Mouse (Mus musculus) splenic B cell, adult 2 months (primary cell): ENCODE measurements around the gene Plcb2.

ENCODE experiments used
- DNase-seq: peaks from one replicate; pipeline ENCODE4 v3.0.0-alpha.2; 2011; ENCODE audit warnings: low read depth, low spot score
- H3K27me3 ChIP-seq: 2 replicates; pipeline ENCODE4 v1.6.1; 2012; ENCODE audit warnings: mild to moderate bottlenecking, low read length, moderate library complexity, mixed read lengths; ENCODE audit not compliant: control insufficient read depth, poor library complexity, insufficient read depth, severe bottlenecking
- H3K36me3 ChIP-seq: 2 replicates; pipeline ENCODE4 v1.6.1; 2012; ENCODE audit warnings: mild to moderate bottlenecking, low read length, moderate library complexity, mixed read lengths; ENCODE audit not compliant: control insufficient read depth, poor library complexity, insufficient read depth, severe bottlenecking

Plcb2 gene

DNA sequence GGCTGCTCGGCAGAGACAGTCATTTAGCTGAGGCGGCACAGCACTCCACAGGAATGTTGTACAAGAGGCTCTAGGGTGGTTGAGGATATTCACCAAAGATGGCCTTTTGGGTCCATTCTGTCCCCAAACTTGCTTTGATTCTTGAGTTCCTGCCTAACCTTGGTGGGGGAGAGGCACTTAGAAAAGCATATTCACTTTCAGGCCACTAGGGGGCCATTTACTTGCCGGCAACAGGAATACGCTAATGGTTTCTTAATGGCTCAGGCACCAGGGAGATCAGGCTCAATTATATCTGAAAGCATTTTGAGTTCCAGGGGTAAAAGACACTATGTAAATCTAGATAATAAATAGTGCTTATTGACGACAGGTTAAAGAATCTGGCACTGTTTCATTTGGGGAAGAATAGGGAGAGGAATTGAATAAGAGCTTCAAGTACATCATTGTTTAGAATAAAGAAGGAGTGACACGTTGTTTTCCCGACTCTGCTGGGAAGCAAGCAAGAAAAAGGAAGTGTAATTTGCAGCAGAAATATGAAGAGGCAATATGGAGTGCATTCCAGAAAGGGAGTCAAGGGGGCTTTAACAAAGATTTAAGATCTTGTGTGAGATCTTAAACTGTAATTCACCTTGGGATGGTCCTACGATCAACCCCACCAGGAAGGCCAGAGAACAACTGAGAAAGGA is 15.2 kb upstream of the Plcb2 start:
- no peaks in the 10 kb centered on the region for H3K27me3 ChIP-seq
- peak; percentile 77 for DNase-seq
- H3K36me3 ChIP-seq: no peaks in the 10 kb centered on the region

DNA sequence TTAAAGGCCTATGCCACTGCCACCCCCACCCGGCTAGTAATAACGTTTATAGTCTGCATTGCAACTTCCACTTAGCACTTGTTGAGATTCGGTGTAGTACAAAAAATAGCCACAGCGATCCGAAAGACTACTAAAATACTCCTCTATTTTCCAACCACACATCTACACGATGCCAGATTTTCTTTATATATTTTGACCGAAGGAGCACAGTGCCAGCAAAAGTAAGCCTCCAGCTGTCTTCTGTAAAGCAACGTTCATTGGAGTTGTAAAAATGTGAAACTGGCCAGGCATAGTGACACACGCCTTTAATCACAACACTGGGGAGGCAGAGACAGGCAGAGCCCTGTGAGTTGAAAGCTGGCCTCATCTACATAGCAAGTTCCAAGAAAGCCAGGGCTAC is 12.9 kb upstream of the Plcb2 start:
- DNase-seq: no peak
- Histone ChIP-seq H3K27me3 (no peaks in the 10 kb centered on the region), H3K36me3 (no peaks in the 10 kb centered on the region)

DNA sequence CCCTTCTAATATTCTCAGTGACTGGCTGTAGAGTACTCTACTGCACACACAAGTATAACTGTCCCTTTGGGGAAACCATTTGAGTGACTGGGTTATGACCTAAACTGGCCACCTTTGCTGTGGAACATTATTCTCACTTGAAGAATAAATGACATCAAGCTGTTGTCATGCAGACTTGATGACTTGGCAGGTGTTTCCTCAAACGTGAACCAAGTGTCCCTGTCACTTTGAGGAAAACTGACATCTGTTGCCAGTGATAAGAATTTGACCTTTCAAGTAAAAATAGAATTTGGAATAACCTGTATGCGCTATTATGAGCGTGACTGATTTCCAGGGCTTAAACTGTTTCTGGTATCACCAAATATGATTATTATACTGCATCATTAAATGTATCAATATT is 12.1 kb upstream of the Plcb2 start:
- H3K36me3 ChIP-seq: no peaks in the 10 kb centered on the region
- H3K27me3 ChIP-seq: no peaks in the 10 kb centered on the region
- DNase-seq: no peak

DNA sequence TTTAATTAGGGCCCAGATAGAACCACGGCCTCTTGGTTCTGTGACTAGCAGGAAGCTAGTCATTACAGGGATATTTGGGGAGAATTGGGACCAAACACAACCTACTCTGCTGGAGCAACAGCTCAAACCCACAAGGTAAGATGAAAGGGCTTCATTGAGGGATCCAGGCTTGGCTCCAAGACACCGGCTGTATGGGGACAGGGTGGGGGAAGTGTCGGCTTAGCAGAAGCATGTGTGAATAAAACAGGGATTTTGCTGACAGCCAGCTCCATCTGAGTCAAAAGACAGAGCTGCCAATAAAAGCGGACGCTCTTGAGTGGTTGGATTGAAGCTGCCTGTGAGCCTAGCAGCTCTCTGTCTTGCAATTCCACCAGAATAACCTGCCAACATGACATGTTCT is 5.1 kb upstream of the Plcb2 start:
- H3K36me3 ChIP-seq: no peaks in the 10 kb centered on the region
- DNase-seq: no peak

DNA sequence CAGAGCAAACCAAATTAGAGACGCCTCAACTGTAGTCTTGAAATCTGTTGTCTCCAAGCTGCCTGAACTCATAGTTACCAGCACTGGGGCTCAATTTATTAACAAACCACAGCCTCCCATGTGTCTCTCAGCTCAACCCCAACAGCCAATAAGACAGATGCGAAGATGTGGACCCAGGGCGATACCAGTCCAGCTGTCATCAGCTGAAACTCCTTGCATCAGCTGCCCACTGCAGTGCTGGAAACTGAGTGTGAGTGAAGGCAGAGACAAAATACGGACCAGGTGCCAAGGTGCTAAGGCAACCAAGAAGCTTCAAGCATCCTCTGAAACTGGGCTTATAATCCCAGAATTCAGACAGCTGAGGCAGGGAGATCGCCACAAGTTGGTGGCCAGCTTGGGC is 3.7 kb upstream of the Plcb2 start:
- Histone ChIP-seq H3K36me3 (no peaks in the 10 kb centered on the region), H3K27me3 (no peaks in the 10 kb centered on the region)
- DNase-seq: no peak

More for the DNA sequence above, 5.1 kb upstream of the Plcb2 start:
- no peaks in the 10 kb centered on the region for H3K27me3 ChIP-seq

DNA sequence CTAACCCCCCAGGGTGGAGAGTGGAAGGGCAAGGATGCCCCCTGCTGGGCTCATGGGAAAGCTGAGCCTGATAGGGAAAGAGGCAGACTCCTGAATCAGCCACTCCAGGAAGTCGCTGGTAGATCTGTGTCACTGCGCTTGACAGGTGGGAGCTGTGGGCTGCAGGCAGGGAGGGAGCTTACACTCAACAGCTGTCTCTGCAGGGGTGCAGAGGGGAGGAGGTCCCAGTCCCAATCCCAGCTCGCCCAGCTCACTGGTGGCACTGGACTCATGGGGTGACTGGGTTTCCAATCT is 2.3 kb upstream of the Plcb2 start:
- peak; percentile 74 for DNase-seq
- Histone ChIP-seq H3K27me3 (no peaks in the 10 kb centered on the region), H3K36me3 (no peaks in the 10 kb centered on the region)

DNA sequence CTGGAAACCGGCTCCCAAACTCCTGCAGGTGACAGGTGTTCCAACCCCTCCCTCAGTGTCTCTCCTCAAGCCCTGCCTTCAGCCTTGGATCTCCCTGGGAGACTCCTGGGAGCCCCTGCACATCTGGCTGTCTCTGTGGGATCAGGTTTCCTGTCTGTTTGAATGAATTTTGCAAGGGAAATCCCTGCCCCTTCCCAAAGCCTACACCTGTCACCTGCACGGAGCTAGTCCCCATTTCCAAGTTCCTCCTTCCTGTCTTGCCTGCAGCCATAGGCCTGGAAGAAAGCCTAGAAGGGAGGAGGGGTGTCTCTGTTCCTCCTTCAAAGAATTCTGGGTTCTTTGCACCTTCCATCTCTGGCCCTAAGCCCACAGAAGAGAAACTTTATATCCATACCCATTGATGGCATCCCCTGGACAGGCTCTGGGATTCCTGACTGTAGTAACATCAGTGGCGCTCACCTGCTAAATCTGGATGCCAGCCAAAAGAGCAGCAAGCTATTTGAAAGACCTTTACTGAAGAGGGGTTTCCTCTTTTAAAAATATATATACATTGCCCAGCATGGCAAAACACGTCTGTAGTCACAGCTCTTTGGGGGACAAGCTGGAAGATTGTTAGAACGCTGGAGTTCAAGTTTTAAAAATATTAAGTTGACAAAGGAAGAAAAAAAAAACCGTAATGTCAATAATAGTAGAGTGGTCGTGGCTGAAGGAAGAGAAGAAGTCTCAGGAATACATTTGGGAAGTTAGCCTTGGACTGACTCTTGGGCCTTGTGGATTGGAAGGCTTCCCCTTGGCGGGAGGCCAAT is 1.8 kb upstream of the Plcb2 start:
- DNase-seq: no peak
- Histone ChIP-seq H3K27me3 (no peaks in the 10 kb centered on the region), H3K36me3 (no peaks in the 10 kb centered on the region)

DNA sequence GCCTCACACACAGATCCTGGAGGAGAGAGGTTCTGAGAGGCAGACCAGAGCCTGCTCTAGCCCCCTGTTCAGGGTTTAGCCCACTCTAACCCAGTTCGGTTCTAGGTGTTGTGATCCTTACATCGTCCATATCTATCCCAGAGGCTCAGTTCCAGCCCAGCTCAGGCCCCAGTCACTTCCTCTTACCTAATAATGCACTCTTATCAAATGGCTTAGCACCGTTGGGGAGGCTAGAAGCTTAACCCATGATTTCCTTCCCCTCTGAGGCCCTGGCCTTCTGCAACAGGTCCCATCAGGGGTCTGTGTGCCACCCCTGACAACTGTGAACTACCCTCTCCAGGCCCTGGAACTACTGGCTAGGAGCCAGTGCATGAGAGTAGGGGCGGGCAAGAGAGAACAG is 956 bp upstream of the Plcb2 start:
- DNase-seq: peak; percentile 39
- no peaks in the 10 kb centered on the region; the same call in 1 of the 2 replicates for H3K36me3 ChIP-seq

DNA sequence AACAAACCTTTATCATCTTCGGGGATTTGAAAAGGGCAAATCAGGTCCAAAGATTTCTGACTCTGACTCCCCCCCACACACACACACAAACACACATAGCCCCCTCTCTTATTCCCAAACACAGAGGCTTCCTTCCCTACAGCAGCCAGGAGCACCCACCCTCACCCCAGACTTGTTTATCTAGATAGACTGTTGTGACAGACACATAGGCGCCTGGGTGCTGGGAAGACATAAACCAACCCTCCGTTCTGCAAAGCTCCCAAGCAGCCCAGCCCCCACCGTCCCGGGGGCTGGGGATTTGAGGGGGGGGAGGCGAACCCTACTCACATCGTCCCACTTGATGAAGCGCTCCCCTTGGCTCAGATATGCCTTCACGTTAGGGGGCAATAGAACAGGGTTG is 327 bp downstream of the Plcb2 start:
- no peak for DNase-seq
- Histone ChIP-seq H3K27me3 (no peaks in the 10 kb centered on the region), H3K36me3 (peaks cover under 1% of the 10 kb centered on the region)

More for the DNA sequence above, 956 bp upstream of the Plcb2 start:
- no peaks in the 10 kb centered on the region for H3K27me3 ChIP-seq

DNA sequence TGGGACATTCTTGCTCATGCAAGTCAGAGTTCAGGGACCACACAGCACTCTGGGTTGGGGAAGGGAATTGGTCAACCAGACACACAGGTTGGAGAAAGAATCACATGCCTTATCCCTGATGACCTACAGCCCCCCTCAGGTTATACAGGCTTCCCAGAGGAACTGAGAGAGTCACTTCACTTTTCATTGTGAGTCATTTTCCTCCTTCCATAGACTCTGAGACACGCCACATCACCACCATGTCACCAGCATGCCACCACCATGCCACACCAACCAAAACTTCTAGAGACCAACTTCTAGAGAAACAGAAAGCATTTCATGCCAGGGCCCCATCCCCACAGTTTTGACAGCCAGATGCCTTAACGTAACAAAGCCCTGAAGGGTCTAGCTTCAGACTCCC is 1.4 kb downstream of the Plcb2 start:
- Histone ChIP-seq H3K27me3 (no peaks in the 10 kb centered on the region), H3K36me3 (peaks cover 4% of the 10 kb centered on the region)
- DNase-seq: no peak

DNA sequence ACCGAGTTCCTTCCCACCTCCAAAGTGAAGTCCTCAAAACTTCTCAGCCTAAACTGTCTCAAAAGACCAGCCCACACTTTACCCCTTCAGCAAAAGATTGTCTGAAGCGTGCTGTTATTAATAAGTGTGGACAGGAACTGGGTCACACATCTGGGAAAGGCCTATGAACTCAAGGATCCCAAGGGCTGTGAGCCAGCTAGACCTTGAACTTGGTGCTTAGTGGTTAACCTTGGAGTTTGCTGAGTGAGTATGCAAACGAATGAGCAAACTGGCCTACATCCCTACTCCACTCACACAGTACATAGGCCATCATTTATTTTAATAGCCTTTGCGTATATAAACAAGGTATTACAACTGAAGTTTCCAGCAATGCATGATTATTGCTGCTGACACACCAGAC is 2.7 kb downstream of the Plcb2 start:
- H3K27me3 ChIP-seq: no peaks in the 10 kb centered on the region
- no peak for DNase-seq
- peaks cover 7% of the 10 kb centered on the region for H3K36me3 ChIP-seq

DNA sequence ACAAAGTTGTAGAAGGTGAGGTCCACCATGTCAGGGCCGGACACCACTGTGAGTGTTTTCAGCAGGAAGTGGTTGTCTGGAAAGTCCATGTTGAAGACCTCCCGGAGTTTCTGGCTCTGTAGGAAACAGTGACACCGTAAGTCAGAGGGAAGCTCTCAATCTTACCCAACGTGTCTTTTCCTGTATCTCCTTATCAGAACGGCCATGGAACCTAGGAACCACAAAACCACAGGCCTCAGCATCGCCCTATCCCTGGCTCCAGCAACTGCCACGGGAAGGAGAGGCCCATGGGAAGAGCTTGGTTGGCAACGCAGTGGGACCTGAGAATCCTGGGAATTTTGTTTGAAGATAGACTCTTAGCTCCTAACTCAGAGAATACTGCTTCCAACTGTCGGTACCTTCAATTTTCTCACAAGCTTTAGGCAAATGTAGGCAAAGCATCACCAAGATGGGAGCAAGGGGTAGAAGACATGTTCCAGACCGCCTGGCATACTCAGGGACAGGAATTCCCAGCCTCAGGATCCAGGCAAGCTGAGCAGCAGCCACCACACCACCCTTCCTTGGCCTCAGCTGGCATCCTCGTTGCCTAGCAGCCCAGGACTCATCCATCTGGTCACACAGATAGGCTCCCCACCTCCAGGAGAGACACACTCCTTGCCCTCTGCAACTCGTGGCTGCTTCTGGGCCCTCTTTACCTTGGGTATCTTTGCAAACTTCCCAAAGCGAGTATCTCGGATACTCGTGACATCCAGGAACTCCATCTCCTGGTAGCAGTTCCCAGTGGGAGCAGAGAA is 4.3 kb downstream of the Plcb2 start:
- H3K36me3 ChIP-seq: peaks cover 8% of the 10 kb centered on the region
- no peaks in the 10 kb centered on the region for H3K27me3 ChIP-seq
- DNase-seq: no peak

DNA sequence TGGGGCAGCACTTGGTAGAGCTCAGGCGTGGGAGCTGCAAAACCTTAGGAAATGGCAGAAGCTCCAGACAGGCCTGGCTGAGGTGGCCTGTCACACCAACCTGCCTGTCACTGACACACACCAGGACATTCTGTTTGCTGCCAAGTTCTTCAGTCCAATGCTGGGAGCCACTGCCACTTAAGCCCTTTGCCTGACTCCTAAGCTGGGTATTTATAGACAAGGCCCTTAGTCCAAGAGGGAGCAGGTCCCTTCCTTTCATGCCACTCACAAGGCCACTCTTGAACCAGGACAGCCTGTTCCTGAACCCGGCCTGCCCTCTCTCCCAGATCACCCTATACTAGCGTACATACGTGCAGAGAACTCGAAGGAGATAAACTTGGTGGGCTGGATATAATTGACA is 11.6 kb downstream of the Plcb2 start:
- no peak for DNase-seq
- Histone ChIP-seq H3K27me3 (no peaks in the 10 kb centered on the region), H3K36me3 (peaks cover 15% of the 10 kb centered on the region)

DNA sequence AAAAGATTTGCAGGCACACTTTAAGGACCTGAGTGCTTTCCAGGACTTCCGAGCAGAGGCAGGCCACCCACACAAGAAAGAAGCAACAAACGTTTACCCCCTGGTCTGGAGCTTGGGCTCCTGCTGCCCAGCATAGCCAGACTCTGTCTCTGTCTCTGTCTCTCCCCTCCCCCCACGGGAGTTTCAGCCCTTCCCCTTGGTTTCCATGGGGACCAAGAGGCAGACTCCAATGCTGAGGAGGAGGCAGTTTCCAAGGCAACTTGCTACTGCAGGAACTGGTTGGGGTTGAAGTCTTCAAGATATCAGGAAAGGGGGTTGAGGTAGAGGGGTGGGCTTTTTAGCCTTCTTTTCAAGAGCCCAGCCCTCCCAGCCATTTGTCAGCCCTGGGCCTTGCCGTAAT is 14.0 kb downstream of the Plcb2 start:
- no peaks in the 10 kb centered on the region for H3K27me3 ChIP-seq
- H3K36me3 ChIP-seq: peaks cover 11% of the 10 kb centered on the region
- no peak for DNase-seq

DNA sequence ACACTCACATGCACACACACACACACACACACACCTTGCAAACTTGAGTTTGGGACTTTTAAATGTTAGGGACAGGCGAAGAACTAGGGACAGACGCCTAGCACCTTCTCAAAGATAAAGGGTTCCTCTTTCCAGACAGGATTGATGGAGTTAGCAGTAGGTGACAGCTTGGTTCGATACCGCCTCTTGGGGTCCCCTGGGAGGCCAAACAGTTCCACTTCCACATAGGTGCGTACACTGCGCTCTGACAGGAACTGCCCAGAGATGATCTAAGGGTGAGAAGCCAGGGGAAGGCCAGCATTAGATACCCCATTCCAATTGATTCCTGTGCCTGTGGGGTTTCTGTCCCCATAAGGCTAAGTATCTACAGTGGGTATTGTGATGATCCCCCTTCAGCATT is 14.6 kb downstream of the Plcb2 start:
- DNase-seq: peak; percentile 83
- no peaks in the 10 kb centered on the region for H3K27me3 ChIP-seq
- H3K36me3 ChIP-seq: peaks cover 9% of the 10 kb centered on the region
